Mouse (Mus musculus) heart, adult 9 months (tissue): ENCODE data around the gene Gm156.
"Not testable (repeated sequence)": the region's sequence is repeated elsewhere in the genome, so short reads cannot be mapped to it uniquely, and the experiment has no call there.

Experiments
- DNase-seq, 2 experiments: peaks; one replicate each; pipeline ENCODE4 v3.0.0; 2022; ENCODE audit warnings: low spot score in 2 of 2

Gm156 gene

GRCm38 (mm10) chr6:129784170-129784569, at the start of gene Gm156:
Gm156 (minus strand) TSS chr6:129784270.
- DNase-seq, result not testable (repeated sequence)

DNA sequence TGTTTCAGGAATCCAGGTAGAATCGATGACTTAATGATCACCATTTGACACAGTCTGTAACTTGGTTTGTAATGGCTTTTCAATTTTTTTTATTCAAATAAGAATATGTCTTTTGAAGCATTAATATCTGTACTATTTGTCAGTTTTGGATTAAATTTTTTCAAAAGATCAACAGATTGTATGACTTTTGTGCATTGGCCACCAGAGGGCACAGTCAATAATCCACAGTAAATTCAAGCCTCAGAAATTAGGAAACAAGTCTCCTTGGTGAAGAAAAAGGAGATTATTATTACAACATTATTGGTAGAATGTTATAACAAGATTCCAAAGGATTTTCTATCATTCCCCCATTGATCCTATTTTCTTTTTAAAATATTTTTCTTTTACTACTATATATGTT, 41.5 kb upstream of the Gm156 start:
- DNase-seq, result no peak

DNA sequence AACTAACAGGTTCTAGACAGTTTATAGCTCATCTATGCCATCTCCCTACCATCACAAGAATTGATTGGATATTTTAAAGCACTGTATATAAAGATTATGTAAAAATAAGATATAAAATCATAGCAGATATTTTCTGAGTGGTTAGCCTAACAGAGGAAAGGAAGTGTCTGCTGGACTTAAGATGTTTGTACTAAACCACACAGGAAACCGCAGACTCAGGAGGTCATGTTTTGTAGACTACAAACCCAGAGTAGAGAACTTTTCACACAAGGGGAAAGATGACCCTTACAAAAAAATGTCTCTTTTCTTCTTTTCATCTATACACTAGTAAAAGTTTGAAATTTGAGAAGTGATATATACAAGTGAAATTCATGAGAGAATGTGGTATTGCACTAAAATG, 39.9 kb upstream of the Gm156 start:
- no peak for DNase-seq

- DNase-seq, result no peak
Observed at GRCm38 (mm10) chr6:129817731-129818130, 33.7 kb upstream of the Gm156 start.

DNA sequence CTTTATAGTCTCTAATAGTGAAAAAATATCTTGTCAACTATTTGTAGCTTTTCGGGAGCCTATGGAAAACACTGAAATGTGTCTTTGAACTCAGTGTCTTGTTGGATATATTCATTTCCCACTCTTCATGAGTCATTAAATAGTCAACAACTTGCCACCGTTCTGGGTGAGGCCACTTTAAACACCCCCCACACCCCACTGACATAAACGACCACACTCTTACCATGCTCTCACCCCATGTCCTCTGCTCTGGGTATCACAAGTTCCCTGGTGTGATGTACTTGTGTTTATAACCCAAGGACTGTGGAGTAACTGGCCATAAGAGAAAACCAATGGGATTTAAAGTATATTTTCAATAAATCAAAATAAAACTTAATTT, 36.4 kb downstream of the Gm156 start:
- DNase-seq, result no peak

DNA sequence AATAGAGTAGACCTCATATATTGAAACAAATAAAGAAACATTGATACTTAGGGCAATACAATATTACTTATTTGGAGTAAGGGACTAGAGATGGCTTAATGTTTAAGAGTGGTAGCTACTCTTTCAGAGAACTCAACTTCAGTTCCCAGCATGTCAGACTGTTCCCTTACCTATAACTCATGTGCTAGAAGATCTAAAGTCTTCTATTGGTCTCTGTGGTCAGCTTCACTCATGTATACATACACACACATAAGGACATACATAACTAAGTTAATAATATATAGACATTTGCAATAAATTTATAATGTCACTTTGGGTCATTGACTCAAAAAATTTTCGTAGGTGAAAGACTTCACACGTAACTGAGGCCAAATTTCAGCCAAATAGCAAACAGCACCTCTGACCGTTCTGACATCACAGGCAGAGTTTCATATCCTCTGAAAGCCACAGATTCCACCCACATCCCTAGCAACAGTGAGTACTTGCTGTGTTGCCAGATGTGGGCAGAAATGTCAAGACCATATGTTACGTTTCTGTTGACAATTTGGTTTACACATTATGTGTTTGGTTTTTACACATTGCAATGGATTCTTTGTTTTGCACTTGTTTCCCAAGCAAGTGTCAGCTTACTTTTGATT, 36.9 kb downstream of the Gm156 start:
- DNase-seq, result no peak

DNA sequence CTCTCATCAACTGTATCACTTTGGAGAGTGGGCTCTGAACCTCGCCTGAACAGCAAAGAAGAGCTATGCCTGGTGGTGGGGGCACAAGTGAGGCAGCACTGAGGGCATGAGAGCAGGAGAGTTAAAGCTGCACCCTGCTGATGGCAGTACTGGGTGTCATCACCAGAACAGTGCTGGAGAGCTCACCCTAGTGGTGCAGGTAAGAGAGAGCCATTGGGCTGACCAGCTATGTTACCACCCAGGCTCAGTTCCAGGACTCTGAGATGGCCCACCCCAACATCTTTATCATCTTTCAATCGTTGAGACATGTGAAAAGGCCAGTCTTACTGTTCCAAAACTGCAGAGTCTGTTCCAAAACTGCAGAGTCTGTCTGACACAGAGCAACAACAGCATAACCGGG, 37.9 kb downstream of the Gm156 start:
- no peak for DNase-seq

- no peak for DNase-seq
Observed at GRCm38 (mm10) chr6:129740069-129740721, 43.9 kb downstream of the Gm156 start, which contains the start of gene Klri2. Klri2 (minus strand) TSS chr6:129740484.

GRCm38 (mm10) chr6:129736414-129736813, 47.7 kb downstream of the Gm156 start:
- no peak for DNase-seq

DNA sequence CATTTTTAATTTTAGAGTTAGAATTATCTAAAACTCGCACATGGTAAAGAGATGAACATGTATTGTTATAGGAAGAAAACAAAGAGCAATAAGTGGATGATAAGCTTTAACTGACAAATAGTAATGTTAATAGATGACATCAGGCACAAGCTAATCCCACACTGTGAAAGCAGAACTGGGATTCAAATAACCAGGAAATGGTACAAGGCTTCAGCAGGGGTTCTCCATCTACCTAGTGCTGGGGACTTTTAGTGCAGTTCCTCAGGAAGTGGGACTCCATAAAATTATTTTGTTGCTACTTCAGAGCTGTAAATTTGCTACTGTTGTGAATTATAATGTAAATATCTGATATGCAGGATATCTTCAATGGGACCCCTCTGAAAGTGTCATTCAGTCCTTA, 56.8 kb downstream of the Gm156 start:
- no peak for DNase-seq

GRCm38 (mm10) chr6:129721390-129721789, 62.7 kb downstream of the Gm156 start:
- DNase-seq, result no peak

- no peak for DNase-seq
Observed at GRCm38 (mm10) chr6:129720487-129720886, 63.6 kb downstream of the Gm156 start.

DNA sequence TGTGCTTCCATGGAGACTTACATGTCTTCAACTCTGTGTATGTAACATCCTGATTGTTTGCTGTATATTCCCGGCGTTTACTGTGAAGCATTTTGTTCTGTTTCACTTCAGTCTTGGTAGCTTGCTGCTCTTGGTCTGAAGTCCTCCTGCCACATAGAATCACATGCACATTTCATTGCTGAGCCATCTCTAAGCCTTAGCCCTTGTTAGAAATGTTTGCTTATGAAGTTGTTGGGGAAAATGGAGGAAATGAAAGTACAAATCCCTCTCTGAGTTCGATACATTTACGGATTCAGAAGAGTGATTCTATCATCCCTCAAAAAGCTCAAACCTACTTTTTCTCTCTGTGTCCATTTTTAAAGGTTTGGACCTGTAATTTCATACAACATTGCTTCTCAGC, 67.0 kb downstream of the Gm156 start, which contains the start of gene Klri1:
Gene Klri1, minus strand, starts transcription at position 101 of the 400 bp plus-strand sequence.
- DNase-seq, result no peak
